Mouse (Mus musculus) forebrain, embryonic 14.5 days (tissue): Measurements from ENCODE around the gene Sytl3. TPM values are rescaled to one million over a fixed set of nuclear protein-coding genes. Genes with fewer than 3 reads are reported as not detected.
A peak's percentile ranks its signal among the peaks of the same experiment; 100 is the strongest.

Experiments
- ATAC-seq: fragments of 200-750 bp; cut with Nextera tagmentation; 2 replicates; pipeline ENCODE4 v1.8.0; 2017; ENCODE audit warnings: mild to moderate bottlenecking, moderate library complexity
- DNase-seq: peaks from one replicate; pipeline ENCODE4 v3.0.0-alpha.2; 2015; ENCODE audit warnings: low spot score
- H3K27ac ChIP-seq: fragments of 300-500 bp; sonication (generic); 2 replicates; pipeline ENCODE4 v1.5.1; 2014; ENCODE audit warnings: low read depth, mild to moderate bottlenecking, control low read depth, low read length, moderate library complexity
- H3K27me3 ChIP-seq: fragments of 300-500 bp; sonication (generic); replicated peaks from 2 replicates; pipeline ENCODE4 v1.6.1; 2014; ENCODE audit warnings: low read length, control low read depth, mixed read lengths; ENCODE audit not compliant: control insufficient read depth, insufficient read depth
- H3K36me3 ChIP-seq: fragments of 300-500 bp; sonication (generic); 2 replicates; pipeline ENCODE4 v1.6.1; 2014; ENCODE audit warnings: low read length, control low read depth; ENCODE audit not compliant: control insufficient read depth, insufficient read depth
- H3K4me1 ChIP-seq: fragments of 300-500 bp; sonication (generic); 2 replicates; pipeline ENCODE4 v1.6.1; 2014; ENCODE audit warnings: antibody characterized with exemption, low read length, control low read depth; ENCODE audit not compliant: control insufficient read depth, insufficient read depth
- H3K4me2 ChIP-seq: fragments of 300-500 bp; sonication (generic); 2 replicates; pipeline ENCODE4 v1.6.1; 2014; ENCODE audit warnings: mild to moderate bottlenecking, control low read depth, low read length
- H3K4me3 ChIP-seq: fragments of 300-500 bp; sonication (generic); 2 replicates; pipeline ENCODE4 v1.5.1; 2014; ENCODE audit warnings: low read depth, low read length, control low read depth
- H3K9ac ChIP-seq: fragments of 300-500 bp; sonication (generic); 2 replicates; pipeline ENCODE4 v1.6.1; 2014; ENCODE audit warnings: mild to moderate bottlenecking, low read length, control low read depth, moderate library complexity
- H3K9me3 ChIP-seq: fragments of 300-500 bp; sonication (generic); replicated peaks from 2 replicates; pipeline ENCODE4 v1.6.1; 2016; ENCODE audit warnings: low read length, control low read depth, mixed read lengths; ENCODE audit not compliant: control insufficient read depth
- WGBS: fragments of 180-500 bp; shearing (Covaris S2); extraction: QIAGEN DNeasy Blood & Tissue Kit; methylation state at CpG from one replicate; pipeline ENCODE4 v1.1.7; 2014; 5-methylcytosine and 5-hydroxymethylcytosine counted together
- polyA plus RNA-seq: library from polyadenylated mRNA; unstranded; fragments of >200 nt; fragmentation: Nextera tagmentation; extraction: Ambion mirVana; gene quantifications from 2 replicates; pipeline ENCODE4 v1.2.1, GENCODE M21; 2014

Gene Sytl3
- polyA plus RNA-seq, 1 experiment from 2014 or later: 0.51 TPM

DNA sequence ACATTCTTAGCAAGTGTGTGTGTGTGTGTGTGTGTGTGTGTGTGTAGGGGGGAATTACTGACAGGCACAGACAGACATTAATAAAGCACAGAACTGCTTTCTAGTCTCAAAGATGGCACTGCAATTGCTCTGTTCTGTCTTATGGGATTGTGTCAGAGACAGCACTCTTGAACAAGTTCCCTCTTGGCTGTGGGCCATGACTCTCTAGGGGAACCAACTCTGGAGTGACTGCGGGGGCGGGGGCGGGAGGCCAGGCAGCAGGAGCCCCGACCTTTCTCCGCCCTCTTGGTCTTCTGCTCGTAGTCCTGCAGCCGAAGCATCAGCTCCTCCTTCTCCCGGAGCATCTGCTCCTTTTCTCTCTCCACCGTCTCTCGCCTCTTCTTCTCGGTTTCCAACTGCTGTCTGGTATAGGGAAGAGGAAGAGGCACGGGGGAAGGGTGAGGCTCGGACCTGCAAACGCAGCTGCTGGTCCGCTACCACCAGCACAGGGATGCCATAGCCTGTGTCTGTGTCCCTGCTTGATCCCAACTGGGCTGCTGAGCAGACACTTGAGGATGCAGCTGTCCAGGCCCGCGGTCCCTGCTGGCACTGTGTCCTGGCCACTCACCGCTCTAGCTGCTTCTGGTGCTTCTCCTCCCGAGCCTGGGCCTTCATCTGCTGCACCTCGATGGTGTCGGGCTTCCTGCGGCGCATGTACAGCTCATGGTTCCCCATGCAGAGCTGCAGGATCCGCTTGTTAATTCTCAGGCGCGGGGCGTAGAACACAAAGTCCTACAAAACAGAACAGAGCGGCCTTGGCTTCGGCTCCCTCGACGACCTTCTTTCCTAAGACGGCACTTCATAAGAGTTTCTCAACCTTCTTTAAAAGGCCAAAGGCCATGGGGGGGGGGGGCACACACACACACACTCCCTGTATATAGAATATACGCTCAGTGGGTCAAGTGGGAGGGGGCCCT is 83.5 kb downstream of the Sytl3 start:
- peak overlapping the region; percentile 65 for H3K27ac ChIP-seq
- 0 out of 2 replicates have a peak overlapping the region, but pooled peaks have one; percentile 17 for H3K9ac ChIP-seq

DNA sequence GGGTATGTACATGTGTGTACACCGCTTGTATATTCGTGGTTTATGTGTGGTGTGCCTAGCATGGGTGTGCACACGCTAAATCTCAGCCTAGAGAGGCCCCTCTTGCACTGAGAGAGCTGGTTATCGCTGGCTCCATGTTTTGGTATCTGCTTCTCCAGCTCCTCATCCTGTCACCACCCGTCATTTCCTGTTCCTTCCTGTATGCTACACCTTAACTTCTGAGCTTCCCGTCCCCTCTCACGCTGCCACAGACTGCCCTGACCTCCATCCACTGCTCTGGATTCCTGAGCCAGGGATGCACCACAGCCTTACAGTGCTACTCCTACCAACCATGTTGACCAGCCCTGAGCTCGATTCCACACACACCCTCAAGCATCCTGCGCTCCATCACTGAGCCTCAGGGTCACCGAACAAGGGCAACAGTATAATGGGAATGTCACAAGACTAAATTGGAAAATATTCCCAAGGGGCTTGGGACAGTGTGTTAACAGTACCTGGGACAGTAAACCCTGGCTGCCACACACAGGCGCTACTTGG is 84.2 kb downstream of the Sytl3 start:
- H3K27me3 ChIP-seq: no peaks in the 10 kb centered on the region
- H3K9ac ChIP-seq: no peak overlapping the region
- peaks cover 46% of the 10 kb centered on the region for H3K36me3 ChIP-seq
- peak overlapping the region; percentile 33; the same call in 1 of the 2 replicates for H3K27ac ChIP-seq
- H3K4me2 ChIP-seq: no peak overlapping the region
- WGBS: 95% methylated on average over 11 of the region's 11 CpGs
- no peak overlapping the region for H3K4me3 ChIP-seq
- no peak for ATAC-seq
- DNase-seq: no peak
- peaks cover 30% of the 10 kb centered on the region for H3K4me1 ChIP-seq
- no peaks in the 10 kb centered on the region for H3K9me3 ChIP-seq

More for the DNA sequence above, 83.5 kb downstream of the Sytl3 start:
- ATAC-seq: 0 out of 2 replicates have a peak, but pooled peaks have one; percentile 21
- peaks cover 44% of the 10 kb centered on the region for H3K36me3 ChIP-seq
- no peaks in the 10 kb centered on the region for H3K9me3 ChIP-seq
- no peak overlapping the region for H3K4me2 ChIP-seq
- peaks cover 26% of the 10 kb centered on the region for H3K4me1 ChIP-seq
- WGBS: 74% methylated on average over 33 of the region's 33 CpGs
- no peak overlapping the region for H3K4me3 ChIP-seq
- DNase-seq: peak; percentile 51
- H3K27me3 ChIP-seq: no peaks in the 10 kb centered on the region

DNA sequence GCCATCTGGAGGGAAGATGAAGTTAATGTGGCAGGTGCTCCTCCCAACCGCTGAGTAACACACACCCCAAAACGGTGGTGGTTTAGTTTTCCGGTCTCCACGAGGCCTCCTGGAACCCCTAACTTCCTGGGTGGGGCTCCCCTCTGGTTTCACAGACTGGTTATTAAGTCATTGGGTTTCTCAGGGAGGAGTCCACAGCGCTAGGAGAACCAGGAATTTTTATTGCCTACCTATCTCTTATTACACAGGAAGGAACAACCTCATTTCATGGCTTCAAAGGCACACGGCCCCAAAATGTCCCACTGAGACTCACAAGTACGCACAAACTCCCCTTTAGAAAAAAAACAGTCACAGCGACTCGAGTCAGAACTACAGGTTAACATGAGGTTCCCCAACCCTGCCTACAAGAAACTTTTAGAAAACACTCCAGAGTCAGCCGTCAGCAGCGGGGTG is 84.9 kb downstream of the Sytl3 start:
- ATAC-seq: no peak
- Histone ChIP-seq H3K4me3 (no peak overlapping the region), H3K27ac (no peak overlapping the region), H3K9ac (no peak overlapping the region), H3K4me1 (peaks cover 30% of the 10 kb centered on the region), H3K9me3 (no peaks in the 10 kb centered on the region), H3K27me3 (no peaks in the 10 kb centered on the region), H3K36me3 (peaks cover 48% of the 10 kb centered on the region), H3K4me2 (no peak overlapping the region)
- DNase-seq: no peak
- WGBS: 89% methylated on average over 11 of the region's 11 CpGs

DNA sequence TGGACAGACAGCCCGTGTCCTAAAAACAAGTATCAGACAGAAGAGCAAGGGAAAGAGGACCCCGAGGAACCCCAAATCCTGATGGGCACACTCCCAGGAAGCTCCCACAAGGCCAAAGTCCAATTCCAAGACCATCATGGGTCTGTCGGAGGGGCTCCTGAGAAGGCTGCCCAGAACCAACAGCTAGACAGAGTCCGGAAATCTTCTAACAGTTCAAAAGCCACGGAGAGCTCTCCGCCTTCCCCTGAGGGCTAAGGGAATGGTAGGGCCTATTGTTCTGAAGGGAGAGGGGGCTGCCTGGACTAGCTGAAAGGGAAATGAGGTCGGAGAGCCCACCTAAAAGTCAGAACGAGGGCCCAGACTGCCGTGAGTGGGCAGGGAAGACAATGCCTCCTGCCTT is 85.5 kb downstream of the Sytl3 start:
- Histone ChIP-seq H3K4me1 (peaks cover 30% of the 10 kb centered on the region), H3K4me3 (no peak overlapping the region), H3K9ac (no peak overlapping the region), H3K27ac (peak overlapping the region; percentile 41; the same call in 1 of the 2 replicates), H3K4me2 (no peak overlapping the region), H3K27me3 (no peaks in the 10 kb centered on the region), H3K36me3 (peaks cover 43% of the 10 kb centered on the region), H3K9me3 (no peaks in the 10 kb centered on the region)
- ATAC-seq: no peak
- DNase-seq: no peak
- WGBS: 56% methylated on average over 9 of the region's 9 CpGs

DNA sequence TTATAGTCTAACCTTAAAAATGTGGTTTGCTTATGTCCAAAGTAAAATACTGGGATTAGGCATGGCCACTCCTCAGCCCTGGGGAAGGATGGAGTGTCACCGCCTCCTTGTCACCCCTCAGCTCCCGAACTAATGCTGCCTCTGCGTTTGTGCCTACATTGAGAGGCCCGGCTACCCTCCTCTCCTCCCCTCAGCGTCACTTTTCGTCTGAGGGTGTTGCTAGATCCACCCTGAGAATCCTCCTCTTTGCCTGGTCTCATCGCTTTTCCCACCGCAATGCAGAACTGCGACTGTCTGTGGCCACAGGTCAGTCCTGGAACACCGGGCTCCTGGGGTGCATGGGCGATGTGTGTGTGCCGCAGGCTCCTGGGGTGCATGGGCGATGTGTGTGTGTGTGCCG is 86.0 kb downstream of the Sytl3 start:
- Histone ChIP-seq H3K9ac (no peak overlapping the region), H3K27ac (peak overlapping the region; percentile 71; the same call in 1 of the 2 replicates), H3K27me3 (no peaks in the 10 kb centered on the region), H3K4me2 (no peak overlapping the region), H3K4me1 (peaks cover 30% of the 10 kb centered on the region), H3K9me3 (no peaks in the 10 kb centered on the region), H3K4me3 (no peak overlapping the region), H3K36me3 (peaks cover 42% of the 10 kb centered on the region)
- DNase-seq: no peak
- no peak for ATAC-seq
- 91% methylated on average over 14 of the region's 14 CpGs for WGBS

DNA sequence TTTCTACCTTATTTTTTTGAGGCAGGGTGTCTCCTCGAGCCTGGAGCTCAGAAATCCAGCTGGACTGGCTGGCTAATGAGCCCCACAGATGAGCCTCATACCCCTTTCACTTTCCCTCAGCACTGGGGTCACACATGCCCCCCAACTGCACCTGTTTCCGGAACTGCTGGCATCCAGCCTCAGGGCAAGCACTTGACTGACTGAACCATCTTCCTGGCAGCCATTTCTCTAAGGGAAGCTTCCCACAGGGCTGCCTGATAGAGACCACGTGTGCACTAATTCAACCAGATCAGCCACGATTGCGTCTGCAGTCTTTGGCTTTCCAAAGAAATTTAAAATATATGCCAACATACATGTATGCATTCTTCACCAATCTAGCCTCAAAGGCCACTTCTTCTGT is 86.6 kb downstream of the Sytl3 start:
- Histone ChIP-seq H3K27ac (peak overlapping the region; percentile 71; the same call in 1 of the 2 replicates), H3K27me3 (no peaks in the 10 kb centered on the region), H3K9ac (no peak overlapping the region), H3K4me1 (peaks cover 30% of the 10 kb centered on the region), H3K4me3 (no peak overlapping the region), H3K4me2 (no peak overlapping the region), H3K9me3 (no peaks in the 10 kb centered on the region), H3K36me3 (peaks cover 39% of the 10 kb centered on the region)
- 55% methylated on average over 5 of the region's 5 CpGs for WGBS
- ATAC-seq (no peak), DNase-seq (peak; percentile 46)

DNA sequence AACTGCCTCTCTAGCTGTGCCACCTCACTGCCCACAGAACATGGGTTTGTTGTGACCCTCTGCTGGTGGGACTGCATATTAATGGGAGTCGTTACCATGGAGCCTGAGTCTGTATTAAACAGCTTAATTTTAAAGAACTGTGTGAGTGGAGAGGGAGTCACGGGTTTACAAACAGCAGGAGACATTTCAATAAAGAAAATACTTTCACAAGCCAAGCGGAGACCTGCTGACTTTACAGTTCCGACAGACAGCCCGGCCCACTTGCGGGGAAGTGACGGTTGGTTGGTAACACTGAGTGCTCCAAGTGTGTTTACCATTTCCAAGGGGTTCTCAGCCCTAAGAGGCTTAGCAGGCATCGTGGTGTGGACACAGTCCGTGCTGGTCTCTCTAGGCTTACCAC is 87.1 kb downstream of the Sytl3 start:
- no peaks in the 10 kb centered on the region for H3K9me3 ChIP-seq
- H3K4me3 ChIP-seq: no peak overlapping the region
- H3K4me1 ChIP-seq: peaks cover 30% of the 10 kb centered on the region
- DNase-seq (peak; percentile 74), ATAC-seq (peak; percentile 71)
- H3K4me2 ChIP-seq: no peak overlapping the region
- H3K27me3 ChIP-seq: no peaks in the 10 kb centered on the region
- H3K36me3 ChIP-seq: peaks cover 36% of the 10 kb centered on the region
- 20% methylated on average over 9 of the region's 9 CpGs for WGBS
- peak overlapping the region; percentile 71; the same call in 1 of the 2 replicates for H3K27ac ChIP-seq
- H3K9ac ChIP-seq: no peak overlapping the region

DNA sequence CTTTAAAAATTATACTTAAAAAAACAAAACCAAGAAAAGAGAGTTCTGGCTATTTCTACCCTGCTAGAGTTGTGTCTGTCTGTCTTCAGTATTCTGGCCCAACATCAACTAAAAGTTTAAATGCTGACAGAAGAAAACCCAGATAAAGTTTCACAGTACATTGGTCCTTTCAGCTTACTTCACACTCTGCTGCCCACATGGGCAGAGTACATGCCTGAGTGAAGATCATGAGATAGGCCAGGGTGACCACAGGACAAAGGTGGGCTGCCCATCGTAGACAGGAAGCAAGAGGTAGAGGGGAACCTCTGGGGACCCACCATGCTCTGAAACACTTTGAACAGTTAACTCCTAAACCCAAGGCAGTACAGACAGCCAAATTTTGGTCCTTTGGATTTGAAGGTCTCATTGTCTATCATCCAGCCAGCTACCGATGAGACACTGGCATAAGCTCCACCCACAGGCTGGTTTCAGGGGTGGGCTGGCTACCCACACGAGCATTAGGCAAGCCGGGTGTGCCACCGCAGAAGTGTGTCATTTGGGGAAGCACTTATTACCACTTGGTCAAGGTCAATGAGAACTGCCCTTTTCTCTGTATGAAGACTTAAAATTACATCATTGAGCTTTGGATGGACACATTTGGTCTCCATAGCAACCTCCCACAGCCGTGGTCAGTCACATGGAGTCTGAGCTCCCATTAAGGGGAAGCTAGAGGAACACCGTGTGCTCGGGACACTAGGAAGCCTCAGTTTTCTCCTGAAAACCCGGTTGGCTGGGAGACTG is 87.7 kb downstream of the Sytl3 start:
- WGBS: 70% methylated on average over 9 of the region's 9 CpGs
- Histone ChIP-seq H3K36me3 (peaks cover 36% of the 10 kb centered on the region), H3K27me3 (no peaks in the 10 kb centered on the region), H3K9ac (no peak overlapping the region), H3K4me1 (peaks cover 28% of the 10 kb centered on the region), H3K27ac (peak overlapping the region; percentile 71; the same call in 1 of the 2 replicates), H3K4me3 (no peak overlapping the region), H3K4me2 (no peak overlapping the region), H3K9me3 (no peaks in the 10 kb centered on the region)
- DNase-seq (no peak), ATAC-seq (no peak)
